Mouse (Mus musculus) hindbrain, postnatal 0 days (tissue): ENCODE data around the gene Rarg. TPM values are rescaled to one million over a fixed set of nuclear protein-coding genes. Genes with fewer than 3 reads are reported as not detected.

ENCODE experiments used
- ATAC-seq: fragments of 200-750 bp; cut with Nextera tagmentation; 2 replicates; pipeline ENCODE4 v1.8.0; 2017; ENCODE audit warnings: mild to moderate bottlenecking, moderate TSS enrichment, moderate library complexity
- DNase-seq: peaks from one replicate; pipeline ENCODE4 v3.0.0-alpha.2; 2015; ENCODE audit warnings: low spot score
- H3K27ac ChIP-seq: fragments of 300-500 bp; sonication (generic); 2 replicates; pipeline ENCODE4 v1.5.1; 2014; ENCODE audit warnings: mild to moderate bottlenecking
- H3K27me3 ChIP-seq: fragments of 300-500 bp; sonication (generic); 2 replicates; pipeline ENCODE4 v1.6.1; 2014; ENCODE audit warnings: low read length, mixed read lengths; ENCODE audit not compliant: insufficient read depth
- H3K36me3 ChIP-seq: fragments of 300-500 bp; sonication (generic); 2 replicates; pipeline ENCODE4 v1.6.1; 2014; ENCODE audit warnings: low read length, mixed read lengths; ENCODE audit not compliant: insufficient read depth
- H3K4me1 ChIP-seq: fragments of 300-500 bp; sonication (generic); 2 replicates; pipeline ENCODE4 v1.6.1; 2014; ENCODE audit warnings: antibody characterized with exemption, low read length, mixed read lengths; ENCODE audit not compliant: insufficient read depth
- H3K4me2 ChIP-seq: fragments of 300-500 bp; sonication (generic); 2 replicates; pipeline ENCODE4 v1.6.1; 2014; ENCODE audit warnings: low read depth, mild to moderate bottlenecking, low read length, moderate library complexity, mixed read lengths
- H3K4me3 ChIP-seq: fragments of 300-500 bp; sonication (generic); 2 replicates; pipeline ENCODE4 v1.5.1; 2014; ENCODE audit warnings: low read length
- H3K9ac ChIP-seq: fragments of 300-500 bp; sonication (generic); replicated peaks from 2 replicates; pipeline ENCODE4 v1.6.1; 2014; ENCODE audit warnings: mild to moderate bottlenecking, low read length, moderate library complexity, mixed read lengths
- H3K9me3 ChIP-seq: fragments of 300-500 bp; sonication (generic); 2 replicates; pipeline ENCODE4 v1.6.1; 2016; ENCODE audit warnings: low read length, mixed read lengths
- CTCF ChIP-seq: IDR thresholded peaks from 2 replicates; pipeline ENCODE4 v1.5.1; 2016; ENCODE audit warnings: antibody characterized with exemption, control low read depth, low read depth
- WGBS: fragments of 180-500 bp; shearing (Covaris S2); extraction: QIAGEN DNeasy Blood & Tissue Kit; methylation state at CpG from one replicate; pipeline ENCODE4 v1.1.7; 2014; 5-methylcytosine and 5-hydroxymethylcytosine counted together
- polyA plus RNA-seq: library from polyadenylated mRNA; unstranded; fragments of >200 nt; fragmentation: Nextera tagmentation; extraction: Ambion mirVana; gene quantifications from 2 replicates; pipeline ENCODE4 v1.2.1, GENCODE M21; 2015
- total RNA-seq: library from RNA; depleted of rRNA; stranded (reverse); fragments of >200 nt; gene quantifications from 2 replicates; pipeline ENCODE4 v1.2.3, GENCODE M21; 2014

Rarg gene
- total and polyA plus RNA-seq, 2 experiments from 2014 or later: 4.4 to 8.8 TPM

DNA sequence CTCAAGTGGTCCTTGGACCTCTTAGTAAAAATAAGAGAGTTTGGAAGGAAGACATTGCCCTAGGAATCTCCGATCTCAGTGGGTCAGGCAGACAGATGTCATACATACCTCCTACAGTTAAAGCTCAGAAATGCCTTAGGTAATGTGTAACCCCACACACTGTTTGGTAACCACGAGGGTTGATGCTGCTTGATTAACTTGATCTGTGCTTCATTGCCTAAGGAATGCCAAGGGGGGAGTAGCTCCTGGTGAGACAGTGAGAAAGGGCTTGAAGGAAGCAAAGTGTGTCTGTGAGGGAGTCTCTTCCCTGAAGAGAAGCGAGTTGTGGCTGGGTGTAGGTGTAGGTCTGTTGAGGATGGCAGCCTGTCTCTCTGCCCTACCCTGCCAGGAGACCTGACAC lies 50.0 kb downstream of the Rarg start:
- WGBS: 66% methylated on average over 3 of the region's 3 CpGs
- Histone ChIP-seq H3K27ac (no peak overlapping the region), H3K4me1 (peaks cover 22% of the 10 kb centered on the region), H3K4me2 (no peak overlapping the region), H3K9ac (0 out of 2 replicates have a peak overlapping the region, but pooled peaks have one; percentile 13), H3K27me3 (no peaks in the 10 kb centered on the region), H3K4me3 (no peak overlapping the region), H3K9me3 (no peaks in the 10 kb centered on the region), H3K36me3 (peaks cover 34% of the 10 kb centered on the region)
- no peak for ATAC-seq
- no peak for TF ChIP-seq CTCF
- DNase-seq: no peak

DNA sequence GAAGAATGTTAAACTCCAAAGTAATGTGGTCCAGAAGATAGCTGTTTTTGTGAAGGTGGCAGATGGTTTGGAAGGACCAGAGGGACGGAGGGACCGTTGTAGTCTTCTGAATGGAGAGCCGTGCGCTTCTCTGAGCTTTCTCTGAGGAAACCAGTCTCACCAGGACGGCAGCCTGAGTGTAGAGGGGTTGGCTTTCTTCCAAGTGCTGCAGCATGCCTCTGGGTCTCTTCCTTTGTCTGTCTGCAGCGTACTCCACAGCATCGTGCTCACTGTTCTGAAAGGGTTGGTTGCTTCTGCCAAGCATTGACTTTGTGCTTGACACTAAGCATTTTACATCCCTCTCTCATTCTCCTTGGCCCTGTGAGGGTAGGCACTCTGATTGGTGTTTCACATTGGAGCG lies 51.5 kb downstream of the Rarg start:
- H3K4me2 ChIP-seq: peak overlapping the region; percentile 65
- TF ChIP-seq CTCF: no peak
- peak; percentile 55 for ATAC-seq
- peak overlapping the region; percentile 91 for H3K4me3 ChIP-seq
- peak overlapping the region; percentile 100 for H3K27ac ChIP-seq
- H3K36me3 ChIP-seq: peaks cover 26% of the 10 kb centered on the region
- DNase-seq: peak; percentile 87
- no peaks in the 10 kb centered on the region for H3K9me3 ChIP-seq
- peak overlapping the region; percentile 30 for H3K9ac ChIP-seq
- peaks cover 24% of the 10 kb centered on the region for H3K4me1 ChIP-seq
- 12% methylated on average over 8 of the region's 8 CpGs for WGBS
- H3K27me3 ChIP-seq: no peaks in the 10 kb centered on the region

GRCm38 (mm10) chr15:102204674-102205505 lies 52.4 kb downstream of the Rarg start, which contains the start of gene Csad:
Gene Csad, minus strand, starts transcription at chr15:102204724.
- no peak for ATAC-seq
- WGBS: 44% methylated on average over 19 of the region's 19 CpGs
- Histone ChIP-seq H3K9me3 (no peaks in the 10 kb centered on the region), H3K4me2 (peak within 1 kb of the TSS; percentile 65), H3K36me3 (peaks cover 21% of the 10 kb centered on the region), H3K9ac (peak within 1 kb of the TSS; percentile 92), H3K27me3 (no peaks in the 10 kb centered on the region), H3K4me3 (peak within 1 kb of the TSS; percentile 91), H3K4me1 (peaks cover 24% of the 10 kb centered on the region), H3K27ac (peak within 1 kb of the TSS; percentile 100)
- DNase-seq: no peak
- TF ChIP-seq CTCF: no peak

- peak; percentile 26; the same call in 1 of the 2 replicates for TF ChIP-seq CTCF
- peak overlapping the region; percentile 92 for H3K9ac ChIP-seq
- H3K36me3 ChIP-seq: peaks cover 15% of the 10 kb centered on the region
- no peaks in the 10 kb centered on the region for H3K27me3 ChIP-seq
- peak overlapping the region; percentile 100 for H3K27ac ChIP-seq
- peak overlapping the region; percentile 91 for H3K4me3 ChIP-seq
- DNase-seq (peak; percentile 85), ATAC-seq (peak; percentile 68)
- H3K9me3 ChIP-seq: no peaks in the 10 kb centered on the region
- under 1% methylated on average over 34 of the region's 72 CpGs for WGBS
- peaks cover 24% of the 10 kb centered on the region for H3K4me1 ChIP-seq
- peak overlapping the region; percentile 65 for H3K4me2 ChIP-seq
These were observed 53.4 kb downstream of the Rarg start for GRCm38 (mm10) chr15:102203835-102204381.

- Histone ChIP-seq H3K27me3 (no peaks in the 10 kb centered on the region), H3K4me2 (peak within 1 kb of the TSS; percentile 65), H3K27ac (peak within 1 kb of the TSS; percentile 100), H3K36me3 (peaks cover 8% of the 10 kb centered on the region; the same call in 1 of the 2 replicates), H3K9me3 (no peaks in the 10 kb centered on the region), H3K9ac (peak within 1 kb of the TSS; percentile 92), H3K4me1 (peaks cover 24% of the 10 kb centered on the region), H3K4me3 (peak within 1 kb of the TSS; percentile 91)
- ATAC-seq (peak; percentile 96), DNase-seq (peak; percentile 97)
- WGBS: under 1% methylated on average over 48 of the region's 68 CpGs
- no peak for TF ChIP-seq CTCF
These were observed 54.1 kb downstream of the Rarg start, which contains the start of gene Zfp740 for GRCm38 (mm10) chr15:102202971-102203834. Gene Zfp740, plus strand, starts transcription at chr15:102203249.

DNA sequence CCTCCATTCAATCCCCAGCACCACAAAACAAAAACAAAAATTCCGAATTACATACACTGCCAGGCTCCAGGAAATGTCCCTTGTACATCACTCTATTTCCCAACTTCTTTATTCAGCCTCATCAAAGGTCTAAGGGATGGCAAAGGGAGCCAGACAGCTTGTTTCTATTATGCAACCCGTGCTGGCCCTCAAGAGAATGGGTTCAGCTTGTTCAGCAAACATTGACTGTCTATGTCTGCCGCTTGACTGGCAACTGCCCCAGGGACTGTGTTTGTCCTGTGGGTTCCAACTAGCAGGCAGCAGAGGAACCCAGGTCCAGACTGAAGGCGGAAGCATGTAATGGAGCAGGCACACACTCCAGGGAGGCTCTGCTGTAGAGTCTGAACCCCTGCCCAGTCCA lies 58.5 kb downstream of the Rarg start:
- Histone ChIP-seq H3K9me3 (no peaks in the 10 kb centered on the region), H3K4me1 (peaks cover 7% of the 10 kb centered on the region; the same call in 1 of the 2 replicates), H3K4me3 (no peak overlapping the region), H3K4me2 (no peak overlapping the region), H3K36me3 (no peaks in the 10 kb centered on the region), H3K27ac (no peak overlapping the region), H3K27me3 (no peaks in the 10 kb centered on the region), H3K9ac (no peak overlapping the region)
- 83% methylated on average over 4 of the region's 4 CpGs for WGBS
- no peak for ATAC-seq
- no peak for TF ChIP-seq CTCF
- no peak for DNase-seq
